Mouse (Mus musculus) liver, adult 2 months (tissue): Measurements from ENCODE around the gene Enho.

Experiments used
- CTCF ChIP-seq: fragments of 200-500 bp; IDR thresholded peaks from 2 replicates; pipeline ENCODE4 v1.5.1; 2011; ENCODE audit warnings: low read depth, low read length, control low read depth
- POLR2A ChIP-seq: fragments of 200-500 bp; IDR thresholded peaks from 2 replicates; pipeline ENCODE4 v1.6.1; 2011; ENCODE audit warnings: low read length, control low read depth; ENCODE audit not compliant: insufficient read depth; ENCODE audit errors: extremely low read depth

DNA sequence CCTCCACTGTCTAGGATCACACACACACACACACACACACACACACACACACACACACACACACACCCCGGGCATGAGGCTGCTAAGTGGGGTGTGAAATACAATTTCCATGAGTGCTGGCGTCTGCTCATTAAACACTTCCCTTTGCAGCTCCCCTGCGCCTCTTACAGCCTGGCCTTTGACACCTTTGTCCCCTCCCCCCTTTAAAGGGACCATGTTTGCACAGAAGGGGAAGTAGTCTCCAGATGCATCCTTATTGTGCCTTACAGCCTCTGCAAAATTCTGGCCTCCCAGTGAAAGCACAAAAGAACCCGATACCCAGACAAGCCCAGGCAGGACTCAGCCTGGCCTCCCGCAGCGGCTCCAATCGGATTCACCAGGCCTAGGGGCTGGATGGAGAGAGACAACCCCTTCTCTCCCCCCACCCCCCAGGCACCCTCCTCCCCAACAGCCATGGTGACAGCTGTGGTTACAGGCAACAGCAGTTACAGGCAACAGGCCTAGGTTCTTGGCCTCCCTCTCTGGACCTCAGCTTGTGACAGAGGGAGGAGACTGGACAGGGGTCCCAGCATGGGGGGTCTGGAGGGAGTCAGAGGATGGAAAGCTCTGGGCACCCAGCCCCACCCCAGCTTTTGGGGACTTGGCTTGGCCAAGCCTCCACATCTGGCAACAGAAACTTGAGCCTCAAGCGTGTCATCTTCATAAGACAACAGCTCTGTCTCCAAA lies 11.8 kb downstream of the Enho start:
- no peak for TF ChIP-seq CTCF
- no peak for TF ChIP-seq POLR2A
